Mouse (Mus musculus) ovary, postnatal 14 days (tissue): ENCODE measurements around the gene Polr2b.
A peak's percentile ranks its signal among the peaks of the same experiment; 100 is the strongest.

Experiments used
- DNase-seq: peaks from one replicate; pipeline ENCODE4 v3.0.0; 2022; ENCODE audit warnings: low spot score

Gene Polr2b

DNA sequence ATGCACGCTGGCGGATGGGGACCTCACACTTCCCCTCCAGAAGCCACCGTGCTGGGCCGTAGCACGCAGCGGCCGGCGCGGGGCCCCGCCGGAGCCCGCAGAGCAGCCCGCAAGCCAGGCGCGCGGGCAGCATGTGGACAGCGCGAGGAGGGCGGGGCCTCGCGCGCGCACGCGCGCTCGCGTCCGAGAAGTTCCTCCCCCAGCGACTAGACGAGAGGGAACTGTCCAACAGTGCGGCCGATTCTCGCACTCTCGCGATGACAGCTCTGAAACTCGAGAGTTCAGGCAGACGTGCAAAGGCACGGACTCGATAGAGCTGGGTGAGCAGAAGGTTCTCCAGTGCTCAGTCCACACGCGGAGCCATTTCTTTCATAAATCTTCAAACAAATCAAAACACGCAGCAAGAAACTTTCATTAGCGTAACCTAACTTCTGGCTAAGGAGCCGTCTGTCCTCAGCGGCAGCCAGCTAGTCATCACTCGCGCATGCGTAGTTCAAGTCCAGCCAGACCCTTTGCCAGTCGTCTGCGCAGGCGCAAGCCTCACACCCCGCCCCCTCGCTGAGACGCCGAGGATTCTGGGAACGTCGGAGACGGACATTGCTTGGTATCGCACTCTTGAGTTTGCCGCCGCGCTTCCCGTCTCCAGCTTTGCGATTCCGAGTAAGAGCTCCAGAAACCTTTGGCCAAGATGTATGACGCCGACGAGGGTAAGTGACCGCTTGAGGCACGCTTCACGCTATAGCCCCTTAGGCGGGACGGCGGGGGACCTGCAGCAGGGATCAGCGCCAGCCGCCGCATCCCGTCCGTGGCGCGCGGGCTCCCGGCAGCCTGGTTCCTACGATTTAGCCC, at the start of gene Polr2b, which contains the start of gene Noa1:
Gene Polr2b (plus strand): TSS at position 224 of the 849 bp plus-strand sequence.
Gene Noa1 (minus strand): TSS at position 161 of the 849 bp plus-strand sequence.
- DNase-seq: peak; percentile 99

DNA sequence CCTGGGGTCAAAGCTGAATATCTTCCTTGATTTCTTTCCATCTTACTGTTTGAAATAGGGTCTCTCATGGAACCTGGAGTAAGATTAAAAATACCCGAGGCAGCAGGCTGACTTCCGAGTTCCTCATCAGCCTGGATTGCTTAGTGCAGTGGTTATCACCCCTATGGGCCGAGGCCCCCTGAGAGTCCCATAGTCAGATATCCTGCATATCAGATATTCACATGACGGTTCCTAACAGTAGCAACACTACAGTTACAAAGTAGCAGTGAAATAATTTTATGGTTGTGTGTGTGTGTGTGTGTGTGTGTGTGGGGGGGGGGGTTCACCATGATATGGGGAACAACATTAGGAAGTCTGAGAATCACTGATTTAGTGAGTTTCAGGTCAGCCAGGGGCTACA, 48.8 kb upstream of the Polr2b start:
- DNase-seq: no peak

DNA sequence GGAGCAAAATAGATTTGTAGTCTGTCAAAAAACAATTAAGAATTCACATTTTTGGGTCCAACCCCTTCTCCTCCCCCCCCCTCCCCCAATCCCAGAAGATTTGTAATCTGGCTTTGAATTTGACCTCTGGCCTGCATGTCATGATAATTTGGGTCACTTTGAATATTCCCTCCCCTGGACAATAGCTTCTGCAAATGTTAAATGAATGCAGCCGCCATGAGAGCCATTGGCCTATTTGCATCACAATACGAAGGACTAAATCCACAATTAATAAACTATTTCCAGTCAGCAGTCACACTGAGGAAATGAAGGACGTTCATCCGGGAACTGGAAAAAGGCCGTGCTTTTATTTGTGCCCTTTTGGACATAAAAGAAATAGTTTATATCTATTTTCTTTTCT, 47.8 kb upstream of the Polr2b start:
- DNase-seq: no peak

DNA sequence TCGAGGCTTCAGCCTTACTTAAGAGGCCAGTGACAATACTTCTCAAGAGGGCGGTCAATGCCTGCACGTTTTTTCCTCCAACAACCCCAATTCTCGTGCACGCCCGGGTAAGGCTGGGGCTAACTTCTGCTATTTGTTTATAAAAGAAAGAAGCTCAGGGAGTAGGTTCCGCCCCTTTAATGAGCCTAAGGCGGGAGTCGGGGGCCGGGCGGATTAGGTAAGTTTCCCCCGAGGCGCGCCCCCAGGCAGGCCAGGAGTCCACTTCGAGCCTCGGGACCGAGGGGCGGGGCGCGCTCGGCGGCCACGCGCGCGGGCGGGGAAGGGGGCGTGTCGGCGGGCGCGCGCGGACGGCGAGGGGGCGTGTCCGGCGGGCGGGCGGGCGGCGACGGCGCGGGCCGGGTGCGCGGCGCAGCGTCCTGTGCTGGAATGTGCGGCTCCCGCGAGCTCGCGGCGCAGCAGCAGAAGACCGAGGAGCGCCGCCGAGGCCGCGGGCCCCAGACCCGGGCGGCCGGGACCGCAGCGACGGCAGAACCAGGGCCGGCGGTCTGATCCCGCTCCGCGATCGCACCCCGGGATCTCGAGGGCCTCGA, 44.8 kb upstream of the Polr2b start, which contains the start of gene Rest:
Gene Rest (plus strand): TSS at position 411 of the 590 bp plus-strand sequence.
- peak; percentile 75 for DNase-seq

DNA sequence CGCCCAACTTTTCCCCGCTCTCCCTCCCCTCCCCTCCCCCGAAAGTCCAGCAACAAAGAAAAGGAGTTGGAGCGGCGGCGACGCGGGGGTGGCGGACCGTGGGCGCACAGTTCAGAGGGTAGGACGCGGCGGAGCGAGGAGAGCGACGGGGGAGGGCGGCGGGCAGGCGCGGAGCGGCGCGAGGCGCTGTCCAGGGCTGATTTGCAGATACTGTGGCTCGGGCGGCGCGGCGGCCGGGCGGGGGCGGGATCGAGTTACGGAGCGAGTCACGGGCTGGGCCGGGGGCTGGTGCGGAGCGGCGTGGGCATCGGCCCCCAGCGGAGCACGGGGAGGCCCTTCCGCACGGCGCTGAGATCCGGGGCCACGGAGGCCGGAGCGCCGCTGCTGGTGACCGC, 44.3 kb upstream of the Polr2b start:
- peak; percentile 64 for DNase-seq

DNA sequence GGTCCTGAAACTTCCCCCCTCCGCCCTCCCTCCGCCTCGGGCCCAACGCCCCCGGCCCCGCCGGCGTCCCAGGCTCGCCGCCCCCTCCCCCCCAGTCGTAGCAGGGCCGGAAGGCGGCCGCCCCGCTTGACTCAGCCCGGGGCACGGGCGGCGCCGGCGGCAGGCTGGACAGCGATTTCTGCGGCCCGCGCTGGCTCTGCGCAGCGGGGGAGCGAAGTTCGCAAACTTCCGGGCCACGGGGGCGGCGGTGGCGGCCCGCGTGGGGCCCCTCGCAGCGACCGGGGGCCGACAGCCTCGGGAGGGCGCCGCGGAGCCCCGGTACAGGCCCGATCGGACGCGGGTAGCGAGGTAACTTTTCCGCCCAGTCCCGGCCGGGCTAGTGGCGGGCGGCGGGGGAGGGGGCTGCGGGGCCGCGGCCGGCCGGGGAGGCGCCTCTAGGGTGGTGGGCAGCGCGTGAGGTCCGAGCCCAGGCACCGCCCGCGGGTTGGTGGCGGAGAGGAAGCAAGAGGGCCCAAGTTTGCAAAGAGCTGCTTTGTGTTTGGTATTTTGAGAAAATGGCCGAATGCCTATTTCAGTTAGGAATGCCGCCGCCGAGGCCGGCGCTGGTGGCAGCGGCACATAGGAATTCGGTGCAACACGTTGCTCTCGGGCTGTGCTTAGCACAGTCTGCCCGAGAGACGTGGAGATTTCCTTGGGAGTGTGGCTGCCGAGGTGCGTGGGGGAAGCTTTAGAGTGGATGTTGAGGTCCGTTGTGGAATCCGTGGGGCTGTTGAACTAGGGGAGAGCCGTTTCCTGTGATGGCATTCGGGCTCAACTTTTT, 43.7 kb upstream of the Polr2b start:
- DNase-seq: peak; percentile 44

DNA sequence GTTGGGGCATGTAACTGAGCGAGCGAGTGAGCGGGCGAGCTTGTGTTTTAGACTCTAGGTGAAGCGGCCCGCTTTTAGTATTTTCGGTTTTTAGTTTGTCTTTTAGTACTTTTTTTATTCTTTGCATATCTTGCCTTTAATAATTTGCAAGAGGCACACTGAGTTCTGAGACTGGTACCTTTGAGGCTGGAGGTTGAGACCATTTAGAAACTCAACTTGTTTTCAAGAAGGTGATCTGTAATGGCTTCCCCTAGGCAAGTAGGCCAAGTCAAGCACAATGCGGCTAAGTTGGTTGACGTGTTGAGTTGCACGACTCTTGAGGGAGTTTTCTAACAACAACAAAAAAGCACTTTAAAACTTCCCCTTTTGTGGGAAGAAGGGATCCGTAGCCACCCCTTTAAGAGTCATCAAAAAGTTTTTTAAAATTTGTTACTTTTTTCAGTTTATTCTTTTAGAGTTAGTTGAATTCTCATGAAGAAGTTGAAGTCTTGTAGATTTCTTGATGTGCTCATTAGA, 43.0 kb upstream of the Polr2b start:
- no peak for DNase-seq

DNA sequence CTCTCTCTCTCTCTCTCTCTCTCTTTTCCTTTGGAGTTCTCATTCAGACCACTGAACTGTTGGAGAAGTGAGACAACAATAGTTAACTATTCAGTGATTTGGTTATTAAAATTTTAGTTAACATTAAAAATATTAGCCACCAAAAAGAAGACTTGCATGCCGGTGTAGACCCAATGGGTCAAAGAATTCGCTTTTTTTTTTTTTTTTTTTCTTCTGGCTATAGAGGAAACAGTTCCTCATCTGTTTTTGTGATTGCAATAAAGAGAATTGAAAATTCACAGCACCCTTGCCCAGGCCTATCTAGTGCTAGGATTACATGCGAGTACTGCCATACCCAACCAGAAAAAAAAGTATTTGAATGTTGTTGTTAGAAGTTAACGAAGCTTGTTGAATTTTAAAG, 42.5 kb upstream of the Polr2b start:
- DNase-seq: no peak

DNA sequence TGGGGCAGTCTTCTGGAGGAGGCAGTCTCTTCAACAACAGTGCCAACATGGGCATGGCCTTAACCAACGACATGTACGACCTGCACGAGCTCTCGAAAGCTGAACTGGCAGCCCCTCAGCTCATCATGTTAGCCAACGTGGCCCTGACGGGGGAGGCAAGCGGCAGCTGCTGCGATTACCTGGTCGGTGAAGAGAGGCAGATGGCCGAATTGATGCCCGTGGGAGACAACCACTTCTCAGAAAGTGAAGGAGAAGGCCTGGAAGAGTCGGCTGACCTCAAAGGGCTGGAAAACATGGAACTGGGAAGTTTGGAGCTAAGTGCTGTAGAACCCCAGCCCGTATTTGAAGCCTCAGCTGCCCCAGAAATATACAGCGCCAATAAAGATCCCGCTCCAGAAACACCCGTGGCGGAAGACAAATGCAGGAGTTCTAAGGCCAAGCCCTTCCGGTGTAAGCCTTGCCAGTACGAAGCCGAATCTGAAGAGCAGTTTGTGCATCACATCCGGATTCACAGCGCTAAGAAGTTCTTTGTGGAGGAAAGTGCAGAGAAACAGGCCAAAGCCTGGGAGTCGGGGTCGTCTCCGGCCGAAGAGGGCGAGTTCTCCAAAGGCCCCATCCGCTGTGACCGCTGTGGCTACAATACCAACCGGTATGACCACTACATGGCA, 41.9 kb upstream of the Polr2b start:
- DNase-seq: no peak

DNA sequence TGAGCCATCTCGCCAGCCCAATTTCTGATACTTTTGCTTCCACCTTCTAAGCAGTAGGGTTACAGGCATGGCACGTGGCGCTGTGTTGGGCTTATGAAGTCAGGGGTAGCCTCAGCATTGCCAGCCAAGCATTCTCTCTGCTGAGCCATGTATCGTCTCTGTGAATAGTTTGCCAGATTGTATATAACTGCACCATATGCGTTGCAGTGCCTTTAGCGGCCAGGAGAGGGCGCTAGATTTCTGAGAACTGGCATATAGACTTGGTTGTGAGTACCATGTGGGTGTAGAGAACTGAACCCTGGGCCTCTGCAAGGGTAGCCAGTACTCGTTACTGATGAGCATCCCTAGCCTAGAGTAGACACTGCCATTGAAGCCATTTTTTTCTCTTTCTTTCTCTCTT, 40.5 kb upstream of the Polr2b start:
- no peak for DNase-seq

DNA sequence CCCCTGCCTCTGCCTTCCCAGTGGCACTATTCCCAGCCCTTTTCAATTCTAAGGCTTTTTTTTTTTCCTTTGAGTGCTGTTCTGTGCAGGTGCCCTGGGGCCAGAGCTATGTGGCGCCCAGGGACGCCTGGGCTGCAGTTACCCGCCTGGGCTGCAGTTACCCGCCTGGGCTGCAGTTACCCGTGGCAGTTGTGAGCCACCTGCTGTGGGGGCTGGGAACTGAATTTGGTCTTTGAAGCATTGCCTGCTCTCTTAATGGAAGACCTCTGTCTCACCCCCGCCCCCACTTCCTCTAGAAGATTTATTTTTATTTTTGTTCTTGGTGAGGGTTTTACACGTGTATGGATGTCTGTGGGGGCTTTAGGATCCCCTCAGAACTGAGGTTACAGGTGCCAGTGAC, 36.8 kb upstream of the Polr2b start:
- DNase-seq: no peak

DNA sequence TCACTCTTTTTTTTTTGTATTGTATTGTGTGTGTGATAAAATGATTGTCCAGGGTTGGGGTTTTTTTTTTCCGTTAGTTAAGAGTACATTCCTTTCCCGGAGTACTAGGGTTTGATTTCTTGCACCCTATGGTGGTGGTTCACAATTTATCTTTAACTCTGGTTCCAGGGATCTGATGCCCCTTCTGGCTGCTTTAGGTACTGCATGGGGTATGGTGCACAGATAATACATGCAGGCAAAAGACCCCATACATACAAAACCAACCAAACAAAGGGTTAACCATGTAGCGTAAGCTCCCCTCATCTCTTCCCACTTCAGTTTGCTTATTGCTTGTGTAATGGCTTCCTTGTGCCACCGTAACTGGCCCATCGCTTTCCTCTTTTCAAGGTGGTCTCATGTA, 34.0 kb upstream of the Polr2b start:
- peak; percentile 14 for DNase-seq

DNA sequence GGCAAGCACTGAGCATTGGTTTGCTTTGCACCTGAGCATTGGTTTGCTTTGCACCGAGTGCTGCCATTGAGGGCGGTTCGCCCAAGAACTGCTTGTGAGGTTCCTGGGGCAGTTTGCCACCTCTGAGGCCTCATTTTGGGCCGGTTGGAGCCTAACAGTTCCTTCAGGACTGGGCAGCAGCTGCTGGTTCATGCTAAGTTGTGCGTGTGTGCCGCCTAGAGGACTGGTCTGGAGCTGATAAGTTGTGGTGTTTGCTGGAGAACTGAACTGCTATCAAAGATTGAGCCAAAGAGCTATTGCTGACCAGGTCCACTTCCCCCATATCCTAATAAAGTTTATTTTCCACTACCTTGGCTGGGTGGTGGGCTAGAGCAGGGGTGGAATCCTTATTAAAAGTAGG, 32.7 kb upstream of the Polr2b start:
- DNase-seq: no peak

DNA sequence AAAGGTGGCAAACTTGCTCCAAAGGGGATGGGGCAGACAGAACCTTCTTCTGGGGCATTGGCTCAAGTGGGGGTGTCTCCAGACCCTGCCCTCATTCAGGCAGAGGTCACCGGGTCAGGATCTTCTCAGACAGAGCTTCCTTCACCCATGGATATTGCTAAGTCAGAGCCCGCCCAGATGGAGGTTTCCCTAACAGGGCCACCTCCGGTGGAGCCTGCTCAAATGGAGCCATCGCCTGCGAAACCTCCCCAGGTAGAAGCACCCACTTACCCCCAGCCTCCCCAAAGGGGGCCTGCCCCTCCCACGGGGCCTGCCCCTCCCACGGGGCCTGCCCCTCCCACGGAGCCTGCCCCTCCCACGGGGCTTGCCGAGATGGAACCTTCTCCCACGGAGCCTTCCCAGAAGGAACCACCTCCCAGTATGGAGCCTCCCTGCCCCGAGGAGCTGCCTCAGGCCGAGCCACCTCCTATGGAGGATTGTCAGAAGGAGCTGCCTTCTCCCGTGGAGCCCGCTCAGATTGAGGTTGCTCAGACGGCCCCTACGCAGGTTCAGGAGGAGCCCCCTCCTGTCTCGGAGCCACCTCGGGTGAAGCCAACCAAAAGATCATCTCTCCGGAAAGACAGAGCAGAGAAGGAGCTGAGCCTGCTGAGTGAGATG, 28.3 kb upstream of the Polr2b start:
- no peak for DNase-seq

DNA sequence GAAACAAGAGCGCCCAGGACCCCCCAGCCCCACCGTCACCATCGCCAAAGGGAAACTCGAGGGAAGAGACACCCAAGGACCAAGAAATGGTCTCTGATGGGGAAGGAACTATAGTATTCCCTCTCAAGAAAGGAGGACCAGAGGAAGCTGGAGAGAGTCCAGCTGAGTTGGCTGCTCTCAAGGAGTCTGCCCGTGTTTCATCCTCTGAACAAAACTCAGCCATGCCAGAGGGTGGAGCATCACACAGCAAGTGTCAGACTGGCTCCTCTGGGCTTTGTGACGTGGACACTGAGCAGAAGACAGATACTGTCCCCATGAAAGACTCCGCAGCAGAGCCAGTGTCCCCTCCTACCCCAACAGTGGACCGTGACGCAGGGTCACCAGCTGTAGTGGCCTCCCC, 27.7 kb upstream of the Polr2b start:
- DNase-seq: no peak

DNA sequence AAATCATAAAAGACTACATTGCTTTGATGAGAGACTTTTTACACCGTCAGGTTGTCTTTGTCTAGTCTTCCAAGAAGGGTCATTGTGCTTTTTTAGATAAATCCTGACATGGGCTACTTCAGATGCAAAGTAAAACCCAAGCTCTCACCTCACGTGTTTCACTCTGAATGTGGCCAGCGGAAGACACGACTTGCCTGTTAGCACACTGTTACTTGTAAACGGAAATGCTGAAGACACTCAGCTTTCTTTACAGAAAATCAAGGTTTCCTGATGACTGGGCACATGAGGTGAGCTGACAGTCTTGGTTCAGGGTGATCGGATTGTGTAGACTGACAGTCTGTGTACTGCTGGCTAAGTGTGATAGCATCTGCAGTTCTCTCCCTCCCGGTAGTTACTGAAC, 24.3 kb upstream of the Polr2b start:
- no peak for DNase-seq

DNA sequence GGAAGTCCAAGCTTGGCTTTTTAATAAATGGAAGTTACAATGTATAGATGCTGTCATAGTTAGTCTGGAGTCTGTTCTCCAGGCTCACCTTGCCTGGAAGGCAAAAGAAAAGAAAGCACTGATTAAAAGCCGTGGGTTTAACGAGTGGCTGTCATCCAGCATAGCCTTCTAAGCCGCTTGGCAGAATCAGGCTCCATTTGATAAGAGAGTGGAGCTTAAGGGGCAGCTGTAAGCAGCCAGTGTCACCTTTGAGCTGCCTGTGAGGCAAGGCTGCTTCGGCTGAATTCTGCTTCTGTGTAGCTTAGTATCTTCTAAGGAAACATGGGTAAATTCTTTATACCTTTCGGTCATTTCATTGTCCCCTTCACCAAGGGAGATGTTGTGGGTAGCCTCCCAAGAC, 23.0 kb upstream of the Polr2b start:
- DNase-seq: no peak

DNA sequence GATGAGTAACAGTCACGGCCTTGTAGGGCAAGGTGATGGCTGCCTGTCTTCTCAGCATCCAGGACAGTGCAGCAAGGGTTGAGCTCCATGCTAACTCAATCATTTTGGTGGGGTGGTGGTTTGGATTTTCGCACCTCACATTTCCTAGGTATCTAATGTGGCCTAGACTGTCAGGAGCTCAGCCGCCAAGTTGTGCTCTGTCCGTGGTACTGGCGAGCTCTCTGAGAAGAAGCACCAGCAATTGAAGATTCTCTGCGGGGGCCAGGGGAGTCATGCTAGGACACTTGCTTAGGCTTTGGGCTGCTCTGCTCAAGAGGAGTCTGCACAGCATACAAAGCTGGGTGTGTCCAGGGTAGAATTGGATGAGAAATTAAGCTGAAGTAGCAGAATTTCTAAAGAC, 22.0 kb upstream of the Polr2b start:
- no peak for DNase-seq

DNA sequence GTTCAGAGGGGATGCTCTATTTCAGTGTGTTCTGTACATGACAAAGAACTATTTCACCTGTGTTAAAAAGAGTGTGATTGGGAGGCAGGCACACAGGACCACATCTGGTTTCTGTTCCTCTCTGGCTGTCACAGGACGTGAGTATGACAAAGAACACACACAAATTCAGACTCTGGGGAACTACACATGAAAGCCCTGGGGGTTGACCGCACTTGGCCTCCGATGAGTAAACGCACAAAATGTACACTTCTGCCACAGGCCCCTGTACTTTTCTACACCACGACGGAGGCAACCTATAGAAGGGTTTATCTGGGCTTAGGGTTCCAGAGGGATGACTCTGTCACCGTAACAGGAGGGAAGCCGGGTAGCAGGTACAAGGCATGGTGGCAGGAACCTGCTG, 20.3 kb upstream of the Polr2b start:
- no peak for DNase-seq

DNA sequence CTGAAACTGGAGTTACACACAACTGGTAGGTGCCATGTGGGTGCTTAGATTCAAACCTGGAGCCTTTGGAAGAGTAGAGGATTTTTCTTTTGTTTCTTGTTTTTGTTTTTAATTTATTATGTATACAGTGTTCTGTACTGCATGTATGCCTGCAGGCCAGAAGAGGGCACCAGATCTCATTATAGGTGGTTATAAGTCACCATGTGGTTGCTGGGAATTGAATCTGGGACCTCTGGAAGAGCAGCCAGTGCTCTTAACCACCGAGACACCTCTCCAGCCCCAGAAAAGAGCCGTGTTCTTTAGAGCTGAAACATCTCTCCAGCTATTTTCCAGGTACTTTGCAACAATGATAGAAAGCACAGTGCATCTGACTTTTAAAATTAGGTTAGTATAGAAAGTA, 19.3 kb upstream of the Polr2b start:
- no peak for DNase-seq

DNA sequence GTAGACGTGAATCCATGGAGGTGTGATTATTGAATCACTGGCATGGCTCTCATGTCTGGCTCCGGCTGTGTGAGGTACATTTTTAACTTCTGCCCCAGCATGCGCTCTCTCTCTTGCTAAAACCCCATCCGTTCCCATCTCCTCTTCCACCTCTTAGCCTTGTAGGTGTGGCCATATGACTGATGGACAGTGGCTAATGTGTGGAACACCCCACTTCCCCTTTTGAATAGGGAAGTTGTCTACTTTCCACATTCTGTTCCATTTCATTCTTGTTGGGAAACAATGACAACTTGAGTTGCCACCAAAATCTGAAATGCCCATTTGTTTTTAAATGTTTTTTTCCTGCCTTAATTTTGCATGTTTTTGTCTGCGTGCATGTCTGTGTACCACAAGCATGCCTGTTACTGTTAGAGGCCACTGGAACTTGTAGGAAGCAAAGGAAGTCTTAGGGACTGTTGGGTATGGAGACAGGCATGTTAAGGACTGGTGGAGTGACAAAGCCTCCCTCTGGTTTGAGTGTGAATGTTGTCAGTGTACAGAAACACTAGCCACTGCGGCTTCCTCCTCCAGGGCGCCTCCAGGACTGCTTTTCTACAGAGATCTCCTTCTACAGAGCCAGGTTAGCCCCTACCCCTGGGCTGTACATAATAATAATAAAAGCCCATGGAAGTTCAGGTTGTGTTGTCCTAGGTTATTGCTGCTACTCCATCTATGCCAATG, 17.0 kb upstream of the Polr2b start:
- DNase-seq: no peak
